Mouse (Mus musculus): ENCODE results near the gene Arhgap9. TPM values are rescaled to one million over a fixed set of nuclear protein-coding genes. Genes with fewer than 3 reads are reported as not detected.
"Not testable (repeated sequence)": the region's sequence is repeated elsewhere in the genome, so short reads cannot be mapped to it uniquely, and the experiment has no call there.

Gene Arhgap9
- polyA plus RNA-seq, 1 experiment from 2014 or later: 1.4 TPM

- H3K4me3 ChIP-seq (replicated peaks); H3K27me3 ChIP-seq; ATAC-seq; H3K9me3 ChIP-seq; H3K9ac ChIP-seq (replicated peaks); H3K4me2 ChIP-seq (replicated peaks); H3K27ac ChIP-seq; H3K4me1 ChIP-seq (replicated peaks): not testable (repeated sequence)
- 97% methylated on average over 5 of the region's 5 CpGs for WGBS
- peaks cover 11% of the 10 kb centered on the region for H3K36me3 ChIP-seq
Observed at GRCm38 (mm10) chr10:127313516-127313915, 8.2 kb upstream of the Arhgap9 start.

GRCm38 (mm10) chr10:127314950-127315349 lies 6.8 kb upstream of the Arhgap9 start:
- not testable (repeated sequence) for H3K9ac ChIP-seq (replicated peaks); H3K36me3 ChIP-seq; H3K4me1 ChIP-seq (replicated peaks); H3K4me3 ChIP-seq (replicated peaks); H3K27ac ChIP-seq; H3K27me3 ChIP-seq; ATAC-seq; H3K9me3 ChIP-seq; H3K4me2 ChIP-seq (replicated peaks)
- 77% methylated on average over 1 of the region's 1 CpGs for WGBS

GRCm38 (mm10) chr10:127317277-127317676 lies 4.5 kb upstream of the Arhgap9 start:
- H3K9me3 ChIP-seq: no peaks in the 10 kb centered on the region
- H3K27me3 ChIP-seq: peaks cover 10% of the 10 kb centered on the region
- H3K4me3 ChIP-seq (replicated peaks): no peak overlapping the region
- no peaks in the 10 kb centered on the region for H3K4me1 ChIP-seq (replicated peaks)
- H3K36me3 ChIP-seq: no peaks in the 10 kb centered on the region
- H3K9ac ChIP-seq (replicated peaks): no peak overlapping the region
- 91% methylated on average over 2 of the region's 2 CpGs for WGBS
- no peak overlapping the region for H3K27ac ChIP-seq
- no peak for ATAC-seq
- no peak overlapping the region for H3K4me2 ChIP-seq (replicated peaks)

- no peaks in the 10 kb centered on the region for H3K9me3 ChIP-seq
- H3K4me1 ChIP-seq (replicated peaks): no peaks in the 10 kb centered on the region
- 48% methylated on average over 4 of the region's 4 CpGs for WGBS
- ATAC-seq: no peak
- peaks cover 17% of the 10 kb centered on the region for H3K27me3 ChIP-seq
- no peak overlapping the region for H3K4me2 ChIP-seq (replicated peaks)
- H3K4me3 ChIP-seq (replicated peaks): no peak overlapping the region
- H3K27ac ChIP-seq: no peak overlapping the region
- H3K9ac ChIP-seq (replicated peaks): no peak overlapping the region
- H3K36me3 ChIP-seq: no peaks in the 10 kb centered on the region
Observed at GRCm38 (mm10) chr10:127318009-127318408, 3.8 kb upstream of the Arhgap9 start.

- Histone ChIP-seq H3K27ac (no peak overlapping the region), H3K36me3 (no peaks in the 10 kb centered on the region), H3K4me3 (replicated peaks) (no peak overlapping the region), H3K9me3 (no peaks in the 10 kb centered on the region), H3K4me2 (replicated peaks) (no peak overlapping the region), H3K9ac (replicated peaks) (no peak overlapping the region), H3K27me3 (peaks cover 37% of the 10 kb centered on the region), H3K4me1 (replicated peaks) (no peaks in the 10 kb centered on the region)
- 80% methylated on average over 7 of the region's 7 CpGs for WGBS
- ATAC-seq: no peak
Observed at GRCm38 (mm10) chr10:127319969-127320368, 1.8 kb upstream of the Arhgap9 start.

- Histone ChIP-seq H3K4me1 (replicated peaks) (peaks cover 13% of the 10 kb centered on the region), H3K9ac (replicated peaks) (no peak overlapping the region), H3K9me3 (no peaks in the 10 kb centered on the region), H3K4me3 (replicated peaks) (no peak overlapping the region), H3K36me3 (no peaks in the 10 kb centered on the region), H3K27me3 (peaks cover 59% of the 10 kb centered on the region), H3K27ac (no peak overlapping the region), H3K4me2 (replicated peaks) (no peak overlapping the region)
- no peak for ATAC-seq
- 71% methylated on average over 13 of the region's 13 CpGs for WGBS
Observed at GRCm38 (mm10) chr10:127322178-127322577, 414 bp downstream of the Arhgap9 start.

- no peak overlapping the region for H3K4me3 ChIP-seq (replicated peaks)
- no peaks in the 10 kb centered on the region for H3K9me3 ChIP-seq
- no peak overlapping the region for H3K9ac ChIP-seq (replicated peaks)
- 75% methylated on average over 4 of the region's 4 CpGs for WGBS
- ATAC-seq: no peak
- no peak overlapping the region for H3K4me2 ChIP-seq (replicated peaks)
- peaks cover 63% of the 10 kb centered on the region for H3K27me3 ChIP-seq
- peaks cover 13% of the 10 kb centered on the region for H3K4me1 ChIP-seq (replicated peaks)
- no peaks in the 10 kb centered on the region for H3K36me3 ChIP-seq
- H3K27ac ChIP-seq: no peak overlapping the region
Observed at GRCm38 (mm10) chr10:127322669-127323068, 905 bp downstream of the Arhgap9 start.

GRCm38 (mm10) chr10:127323131-127323855 lies 1.5 kb downstream of the Arhgap9 start:
- ATAC-seq: no peak
- Histone ChIP-seq H3K9ac (replicated peaks) (no peak overlapping the region), H3K4me3 (replicated peaks) (no peak overlapping the region), H3K36me3 (no peaks in the 10 kb centered on the region), H3K4me1 (replicated peaks) (peaks cover 13% of the 10 kb centered on the region), H3K27ac (no peak overlapping the region), H3K27me3 (peaks cover 64% of the 10 kb centered on the region), H3K9me3 (no peaks in the 10 kb centered on the region), H3K4me2 (replicated peaks) (no peak overlapping the region)
- WGBS: 79% methylated on average over 17 of the region's 17 CpGs

GRCm38 (mm10) chr10:127324495-127324894 lies 2.7 kb downstream of the Arhgap9 start:
- Histone ChIP-seq H3K9me3 (no peaks in the 10 kb centered on the region), H3K27ac (no peak overlapping the region), H3K4me3 (replicated peaks) (no peak overlapping the region), H3K27me3 (peaks cover 76% of the 10 kb centered on the region), H3K4me1 (replicated peaks) (peaks cover 13% of the 10 kb centered on the region), H3K9ac (replicated peaks) (no peak overlapping the region), H3K4me2 (replicated peaks) (no peak overlapping the region), H3K36me3 (no peaks in the 10 kb centered on the region)
- ATAC-seq: no peak
- 12% methylated on average over 7 of the region's 7 CpGs for WGBS

GRCm38 (mm10) chr10:127325454-127326016 lies 3.8 kb downstream of the Arhgap9 start:
- peaks cover 13% of the 10 kb centered on the region for H3K4me1 ChIP-seq (replicated peaks)
- H3K4me2 ChIP-seq (replicated peaks): peak overlapping the region; percentile 56; the same call in 1 of the 2 replicates
- 33% methylated on average over 14 of the region's 14 CpGs for WGBS
- no peak for ATAC-seq
- H3K4me3 ChIP-seq (replicated peaks): peak overlapping the region; percentile 34; the same call in 1 of the 2 replicates
- H3K27me3 ChIP-seq: peaks cover 87% of the 10 kb centered on the region
- H3K9ac ChIP-seq (replicated peaks): no peak overlapping the region
- H3K9me3 ChIP-seq: no peaks in the 10 kb centered on the region
- H3K36me3 ChIP-seq: no peaks in the 10 kb centered on the region
- no peak overlapping the region for H3K27ac ChIP-seq

GRCm38 (mm10) chr10:127326017-127326801 lies 4.4 kb downstream of the Arhgap9 start:
- 1% methylated on average over 53 of the region's 54 CpGs for WGBS

GRCm38 (mm10) chr10:127326828-127327227 lies 5.1 kb downstream of the Arhgap9 start:
- Histone ChIP-seq H3K4me1 (replicated peaks) (peaks cover 13% of the 10 kb centered on the region), H3K4me3 (replicated peaks) (peak overlapping the region; percentile 34), H3K9me3 (no peaks in the 10 kb centered on the region), H3K9ac (replicated peaks) (0 out of 2 replicates have a peak overlapping the region, but pooled peaks have one; percentile 44), H3K27ac (no peak overlapping the region), H3K27me3 (peaks cover 90% of the 10 kb centered on the region), H3K36me3 (no peaks in the 10 kb centered on the region), H3K4me2 (replicated peaks) (peak overlapping the region; percentile 56)
- no peak for ATAC-seq
- 3% methylated on average over 29 of the region's 29 CpGs for WGBS

More at GRCm38 (mm10) chr10:127326017-127326801, 4.4 kb downstream of the Arhgap9 start:
- H3K36me3 ChIP-seq: no peaks in the 10 kb centered on the region
- H3K4me2 ChIP-seq (replicated peaks): peak overlapping the region; percentile 56
- peaks cover 13% of the 10 kb centered on the region for H3K4me1 ChIP-seq (replicated peaks)
- H3K27me3 ChIP-seq: peaks cover 90% of the 10 kb centered on the region
- H3K9me3 ChIP-seq: no peaks in the 10 kb centered on the region
- peak overlapping the region; percentile 34 for H3K4me3 ChIP-seq (replicated peaks)
- H3K27ac ChIP-seq: no peak overlapping the region
- H3K9ac ChIP-seq (replicated peaks): peak overlapping the region; percentile 44; the same call in 1 of the 2 replicates
- 0 out of 2 replicates have a peak, but pooled peaks have one; percentile 38 for ATAC-seq
